Mouse (Mus musculus): Measurements from ENCODE around the gene Kif2c. TPM values are rescaled to one million over a fixed set of nuclear protein-coding genes. Genes with fewer than 3 reads are reported as not detected.

The Kif2c gene
- total RNA-seq, 2 experiments from 2014 or later, result 3.8 to 6.6 TPM

DNA sequence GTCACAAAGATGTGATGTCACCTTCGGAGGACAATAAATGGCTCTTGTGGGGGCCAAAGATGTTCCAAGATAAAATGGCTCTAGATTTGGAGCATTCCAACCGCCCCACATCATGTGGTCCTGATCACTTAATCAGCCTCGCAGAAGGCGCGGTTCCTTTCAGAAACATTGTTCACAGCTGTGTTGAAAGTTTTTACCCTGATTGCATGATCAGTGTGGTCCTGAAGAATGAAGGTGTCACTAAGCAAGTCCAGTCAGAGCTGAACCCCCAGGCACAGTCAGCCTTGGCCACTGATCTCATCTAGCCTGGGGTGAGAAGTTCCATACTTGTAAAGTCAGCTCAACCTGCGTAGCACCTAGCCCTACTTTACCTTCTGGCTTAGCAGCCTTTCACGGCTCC, 64.5 kb downstream of the Kif2c start:
- no peak for DNase-seq

DNA sequence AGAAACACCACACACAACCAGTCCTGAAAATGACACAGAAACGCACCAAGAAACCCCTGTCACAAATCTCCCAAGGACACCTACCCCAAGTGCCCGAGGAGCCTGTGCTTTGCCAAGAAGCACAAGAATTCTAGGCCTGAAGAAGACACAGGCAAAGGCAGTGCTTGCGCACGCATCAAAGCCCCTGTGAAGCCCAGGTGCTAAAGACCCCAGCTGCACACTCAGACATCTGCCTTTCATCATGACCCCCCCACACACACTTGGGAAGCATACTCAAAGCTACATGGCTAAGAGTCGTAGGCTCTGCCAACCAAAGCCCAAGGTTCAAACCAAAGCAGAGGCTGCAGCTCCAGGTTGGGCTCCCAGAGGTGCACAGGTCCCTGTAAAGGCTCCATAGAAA, 66.8 kb downstream of the Kif2c start:
- no peak for DNase-seq

DNA sequence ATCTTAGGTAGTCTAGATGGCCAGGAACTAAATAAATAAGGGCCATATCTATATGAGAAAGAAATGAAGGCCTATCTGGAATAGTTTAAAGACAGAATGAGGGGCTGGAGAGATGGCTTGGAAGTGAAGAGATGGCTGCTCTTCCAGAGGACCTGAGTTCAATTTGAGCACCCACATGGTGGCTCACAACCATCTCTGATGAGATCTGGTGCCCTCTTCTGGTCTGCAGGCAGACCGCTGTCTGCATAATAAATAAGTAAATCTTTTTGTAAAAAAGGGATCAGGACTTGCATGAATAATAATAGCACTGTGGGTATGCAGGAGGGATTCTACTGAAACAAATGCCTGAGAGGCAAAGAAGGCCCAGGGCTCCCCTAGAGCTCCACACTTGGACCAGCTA, 69.2 kb downstream of the Kif2c start:
- no peak for DNase-seq

DNA sequence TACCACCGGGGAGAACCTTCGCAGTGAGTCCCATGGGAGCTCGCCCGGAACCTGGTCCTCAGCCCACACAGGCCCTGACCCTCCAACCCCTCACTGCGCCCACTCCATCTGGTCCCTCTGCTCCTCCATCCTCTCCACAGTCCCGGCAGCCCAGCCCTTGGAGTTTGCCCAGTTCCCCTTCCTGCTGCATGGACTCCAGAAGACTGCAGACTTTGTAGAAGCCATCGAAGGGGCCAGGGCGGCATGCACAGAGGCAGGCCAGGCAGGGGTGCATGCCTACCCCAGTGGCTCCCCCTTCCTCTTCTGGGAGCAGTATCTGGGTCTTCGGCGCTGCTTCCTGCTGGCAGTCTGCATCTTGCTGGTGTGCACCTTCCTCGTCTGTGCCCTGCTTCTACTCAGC, 71.5 kb downstream of the Kif2c start:
- no peak for DNase-seq

DNA sequence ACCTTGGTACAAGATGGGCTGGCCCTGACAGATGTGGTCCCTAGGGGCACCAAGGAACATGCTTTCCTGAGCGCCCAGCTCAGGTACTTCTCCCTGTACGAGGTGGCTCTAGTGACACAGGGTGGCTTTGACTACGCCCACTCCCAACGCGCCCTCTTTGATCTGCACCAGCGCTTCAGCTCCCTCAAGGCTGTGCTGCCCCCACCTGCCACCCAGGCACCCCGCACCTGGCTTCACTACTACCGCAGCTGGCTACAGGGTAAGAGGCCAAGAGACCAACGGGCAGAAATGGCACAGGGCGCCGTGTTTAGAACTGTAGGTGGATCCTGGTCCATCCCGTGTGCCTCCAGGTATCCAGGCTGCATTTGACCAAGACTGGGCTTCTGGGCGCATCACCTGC, 72.2 kb downstream of the Kif2c start:
- DNase-seq, result no peak

Small RNA genes lying within 50 kb of the gene (microRNA-seq; reads per million reads assigned to microRNA genes)
- 0 reads per million in 2 experiments for gene Gm22398

Other genes with a start within 250 kb of the Kif2c start
- 10 to 100 TPM; 55.3 to 59.7 TPM for gene Urod, start 188.2 kb downstream of the Kif2c start, total RNA-seq (2021)
- 10 to 100 TPM; 16.6 to 17.3 TPM for gene Hectd3, start 187.3 kb downstream of the Kif2c start, total RNA-seq (2021)
- 10 to 100 TPM; 23.0 to 24.3 TPM for gene Eif2b3, start 163.2 kb downstream of the Kif2c start, total RNA-seq (2021)
- gene Ptch2, start 86.6 kb downstream of the Kif2c start, total RNA-seq (2021), result 1 to 10 TPM; 4.8 to 9.6 TPM
- gene Btbd19, start 56.9 kb downstream of the Kif2c start, total RNA-seq (2021), result 1 to 10 TPM; 4.7 to 6.8 TPM
- gene Tctex1d4, start 55.8 kb downstream of the Kif2c start, total RNA-seq (2021), result not detected
- 1 to 10 TPM; 1.8 to 2.6 TPM for gene Plk3, start 48.7 kb downstream of the Kif2c start, total RNA-seq (2021)
- gene Rps8, start 26.4 kb downstream of the Kif2c start, total RNA-seq (2021), result 1,000 to 10,000 TPM; 1,007 to 1,093 TPM
- 1 to 10 TPM; 5.5 to 7.6 TPM for gene Tmem53, start 69.3 kb upstream of the Kif2c start, total RNA-seq (2021)
- gene Armh1, start 69.5 kb upstream of the Kif2c start, total RNA-seq (2021), result under 1 TPM in 1 of 2 experiments, not detected in 1; 0.25 TPM

Measured in gastrocnemius, postnatal 10 days (tissue).